Mouse (Mus musculus): ENCODE data around the gene Abca13. TPM values are rescaled to one million over a fixed set of nuclear protein-coding genes. Genes with fewer than 3 reads are reported as not detected.

Gene Abca13
- polyA plus RNA-seq, 1 experiment, result 0.15 TPM

GRCm38 (mm10) chr11:9666648-9667255, 475.0 kb downstream of the Abca13 start:
- H3K4me3 ChIP-seq (ENCODE audit: control insufficient read depth, insufficient read depth, low read length), result no peak overlapping the region
- no peak for DNase-seq
- H3K36me3 ChIP-seq (ENCODE audit: control insufficient read depth, insufficient read depth, low read length), result no peaks in the 10 kb centered on the region
- 94% methylated on average over 3 of the region's 3 CpGs for WGBS
- H3K27me3 ChIP-seq (ENCODE audit: control insufficient read depth, insufficient read depth, low read length), result no peaks in the 10 kb centered on the region
- TF ChIP-seq POLR2A (IDR thresholded peaks at IDR 0.05; ENCODE audit: control insufficient read depth, extremely low read depth, insufficient read depth, low read length, poor library complexity), result no peak
- H3K27ac ChIP-seq (ENCODE audit: control insufficient read depth, insufficient read depth, low read length), result no peak overlapping the region
- H3K4me1 ChIP-seq (replicated peaks; ENCODE audit: control insufficient read depth, insufficient read depth, low read length), result no peaks in the 10 kb centered on the region

GRCm38 (mm10) chr11:9669430-9669829, 477.7 kb downstream of the Abca13 start:
- no peak for DNase-seq
- Histone ChIP-seq H3K27ac (ENCODE audit: control insufficient read depth, insufficient read depth, low read length) (no peak overlapping the region), H3K27me3 (ENCODE audit: control insufficient read depth, insufficient read depth, low read length) (no peaks in the 10 kb centered on the region), H3K4me1 (replicated peaks; ENCODE audit: control insufficient read depth, insufficient read depth, low read length) (no peaks in the 10 kb centered on the region), H3K36me3 (ENCODE audit: control insufficient read depth, insufficient read depth, low read length) (no peaks in the 10 kb centered on the region), H3K4me3 (ENCODE audit: control insufficient read depth, insufficient read depth, low read length) (no peak overlapping the region)
- WGBS, result 76% methylated on average over 1 of the region's 1 CpGs
- TF ChIP-seq POLR2A (IDR thresholded peaks at IDR 0.05; ENCODE audit: control insufficient read depth, extremely low read depth, insufficient read depth, low read length, poor library complexity) (no peak), CTCF (IDR thresholded peaks at IDR 0.05; ENCODE audit: borderline replicate concordance, control insufficient read depth, extremely low read depth, insufficient read depth, low read length, poor library complexity) (no peak)

GRCm38 (mm10) chr11:9684952-9685351, 493.2 kb downstream of the Abca13 start:
- TF ChIP-seq POLR2A (IDR thresholded peaks at IDR 0.05; ENCODE audit: control insufficient read depth, extremely low read depth, insufficient read depth, low read length, poor library complexity), result no peak
- no peak for TF ChIP-seq CTCF (IDR thresholded peaks at IDR 0.05; ENCODE audit: borderline replicate concordance, control insufficient read depth, extremely low read depth, insufficient read depth, low read length, poor library complexity)
- H3K4me1 ChIP-seq (replicated peaks; ENCODE audit: control insufficient read depth, insufficient read depth, low read length), result no peaks in the 10 kb centered on the region
- H3K36me3 ChIP-seq (ENCODE audit: control insufficient read depth, insufficient read depth, low read length), result no peaks in the 10 kb centered on the region
- no peak overlapping the region for H3K27ac ChIP-seq (ENCODE audit: control insufficient read depth, insufficient read depth, low read length)
- WGBS, result 94% methylated on average over 2 of the region's 2 CpGs
- no peak for DNase-seq
- no peak overlapping the region for H3K4me3 ChIP-seq (ENCODE audit: control insufficient read depth, insufficient read depth, low read length)
- no peaks in the 10 kb centered on the region for H3K27me3 ChIP-seq (ENCODE audit: control insufficient read depth, insufficient read depth, low read length)

GRCm38 (mm10) chr11:9705190-9705589, 513.4 kb downstream of the Abca13 start:
- no peak overlapping the region for H3K27ac ChIP-seq (ENCODE audit: control insufficient read depth, insufficient read depth, low read length)
- TF ChIP-seq POLR2A (IDR thresholded peaks at IDR 0.05; ENCODE audit: control insufficient read depth, extremely low read depth, insufficient read depth, low read length, poor library complexity), result no peak
- no peak for TF ChIP-seq CTCF (IDR thresholded peaks at IDR 0.05; ENCODE audit: borderline replicate concordance, control insufficient read depth, extremely low read depth, insufficient read depth, low read length, poor library complexity)
- WGBS, result 76% methylated on average over 3 of the region's 3 CpGs
- no peaks in the 10 kb centered on the region for H3K27me3 ChIP-seq (ENCODE audit: control insufficient read depth, insufficient read depth, low read length)
- H3K4me3 ChIP-seq (ENCODE audit: control insufficient read depth, insufficient read depth, low read length), result no peak overlapping the region
- H3K4me1 ChIP-seq (replicated peaks; ENCODE audit: control insufficient read depth, insufficient read depth, low read length), result no peaks in the 10 kb centered on the region
- DNase-seq, result no peak
- no peaks in the 10 kb centered on the region for H3K36me3 ChIP-seq (ENCODE audit: control insufficient read depth, insufficient read depth, low read length)

- TF ChIP-seq POLR2A (IDR thresholded peaks at IDR 0.05; ENCODE audit: control insufficient read depth, extremely low read depth, insufficient read depth, low read length, poor library complexity) (no peak), CTCF (IDR thresholded peaks at IDR 0.05; ENCODE audit: borderline replicate concordance, control insufficient read depth, extremely low read depth, insufficient read depth, low read length, poor library complexity) (no peak)
- Histone ChIP-seq H3K36me3 (ENCODE audit: control insufficient read depth, insufficient read depth, low read length) (no peaks in the 10 kb centered on the region), H3K4me1 (replicated peaks; ENCODE audit: control insufficient read depth, insufficient read depth, low read length) (no peaks in the 10 kb centered on the region), H3K27ac (ENCODE audit: control insufficient read depth, insufficient read depth, low read length) (no peak overlapping the region), H3K27me3 (ENCODE audit: control insufficient read depth, insufficient read depth, low read length) (no peaks in the 10 kb centered on the region), H3K4me3 (ENCODE audit: control insufficient read depth, insufficient read depth, low read length) (no peak overlapping the region)
- 85% methylated on average over 2 of the region's 2 CpGs for WGBS
- no peak for DNase-seq
These were observed 536.2 kb downstream of the Abca13 start for GRCm38 (mm10) chr11:9727810-9728490.

- 92% methylated on average over 1 of the region's 1 CpGs for WGBS
- no peaks in the 10 kb centered on the region for H3K27me3 ChIP-seq (ENCODE audit: control insufficient read depth, insufficient read depth, low read length)
- H3K36me3 ChIP-seq (ENCODE audit: control insufficient read depth, insufficient read depth, low read length), result no peaks in the 10 kb centered on the region
- H3K4me1 ChIP-seq (replicated peaks; ENCODE audit: control insufficient read depth, insufficient read depth, low read length), result no peaks in the 10 kb centered on the region
- no peak overlapping the region for H3K4me3 ChIP-seq (ENCODE audit: control insufficient read depth, insufficient read depth, low read length)
- no peak for DNase-seq
- no peak overlapping the region for H3K27ac ChIP-seq (ENCODE audit: control insufficient read depth, insufficient read depth, low read length)
- TF ChIP-seq CTCF (IDR thresholded peaks at IDR 0.05; ENCODE audit: borderline replicate concordance, control insufficient read depth, extremely low read depth, insufficient read depth, low read length, poor library complexity) (no peak), POLR2A (IDR thresholded peaks at IDR 0.05; ENCODE audit: control insufficient read depth, extremely low read depth, insufficient read depth, low read length, poor library complexity) (no peak)
These were observed 539.6 kb downstream of the Abca13 start for GRCm38 (mm10) chr11:9731300-9731699.

Other genes starting within 250 kb of the Abca13 start
- gene Pkd1l1, start 218.7 kb upstream of the Abca13 start, polyA plus RNA-seq (2012; rRNA removed), result 0.30 and 0.51 TPM in 2 replicates
- gene Hus1, start 180.8 kb upstream of the Abca13 start, polyA plus RNA-seq (2012; rRNA removed), result 13.9 and 14.2 TPM in 2 replicates
- 0.40 and 0.43 TPM in 2 replicates for gene Gm11992, start 143.3 kb upstream of the Abca13 start, polyA plus RNA-seq (2012; rRNA removed)
- not detected in 2 replicates for gene Sun3, start 143.0 kb upstream of the Abca13 start, polyA plus RNA-seq (2012; rRNA removed)
- 5.2 and 6.1 TPM in 2 replicates for gene Upp1, start 73.8 kb upstream of the Abca13 start, polyA plus RNA-seq (2012; rRNA removed)

Measured in thymus, adult 2 months (tissue).